Mouse (Mus musculus): ENCODE data around the gene Pacs1.
"Not testable (repeated sequence)": the region's sequence is repeated elsewhere in the genome, so short reads cannot be mapped to it uniquely, and the experiment has no call there.

The Pacs1 gene

GRCm38 (mm10) chr19:5094243-5094632 lies 178.7 kb downstream of the Pacs1 start:
- peak; percentile 96 for DNase-seq

GRCm38 (mm10) chr19:5093481-5094242 lies 179.3 kb downstream of the Pacs1 start:
- DNase-seq: no peak

- no peak for DNase-seq
Measured at GRCm38 (mm10) chr19:5092083-5092482, 180.8 kb downstream of the Pacs1 start.

GRCm38 (mm10) chr19:5089324-5089723 lies 183.6 kb downstream of the Pacs1 start:
- DNase-seq: no peak

GRCm38 (mm10) chr19:5087884-5088728 lies 184.8 kb downstream of the Pacs1 start, which contains the start of gene Yif1a:
TSS of gene Yif1a (plus strand) at chr19:5088538.
- peak; percentile 95 for DNase-seq

- DNase-seq: not testable (repeated sequence)
Measured at GRCm38 (mm10) chr19:5086533-5086932, 186.4 kb downstream of the Pacs1 start.

- DNase-seq: no peak
Measured at GRCm38 (mm10) chr19:5085145-5085863, 187.6 kb downstream of the Pacs1 start, which contains the start of gene Tmem151a. TSS of gene Tmem151a (minus strand) at chr19:5085531.

GRCm38 (mm10) chr19:5084834-5085144 lies 188.1 kb downstream of the Pacs1 start:
- DNase-seq: no peak

- DNase-seq: no peak
Measured at GRCm38 (mm10) chr19:5083961-5084833, 188.7 kb downstream of the Pacs1 start.
